Mouse (Mus musculus) G1E (cell line): ENCODE measurements around the gene Gm20708.

Experiments
- CTCF ChIP-seq: IDR thresholded peaks from 2 replicates; pipeline ENCODE4 v1.5.1; 2012; ENCODE audit warnings: low read depth, low read length, inconsistent platforms, mixed read lengths
- GATA1 ChIP-seq: IDR thresholded peaks from 2 replicates; pipeline ENCODE4 v1.6.1; 2012; ENCODE audit warnings: borderline replicate concordance, low read length, inconsistent platforms, mixed read lengths

DNA sequence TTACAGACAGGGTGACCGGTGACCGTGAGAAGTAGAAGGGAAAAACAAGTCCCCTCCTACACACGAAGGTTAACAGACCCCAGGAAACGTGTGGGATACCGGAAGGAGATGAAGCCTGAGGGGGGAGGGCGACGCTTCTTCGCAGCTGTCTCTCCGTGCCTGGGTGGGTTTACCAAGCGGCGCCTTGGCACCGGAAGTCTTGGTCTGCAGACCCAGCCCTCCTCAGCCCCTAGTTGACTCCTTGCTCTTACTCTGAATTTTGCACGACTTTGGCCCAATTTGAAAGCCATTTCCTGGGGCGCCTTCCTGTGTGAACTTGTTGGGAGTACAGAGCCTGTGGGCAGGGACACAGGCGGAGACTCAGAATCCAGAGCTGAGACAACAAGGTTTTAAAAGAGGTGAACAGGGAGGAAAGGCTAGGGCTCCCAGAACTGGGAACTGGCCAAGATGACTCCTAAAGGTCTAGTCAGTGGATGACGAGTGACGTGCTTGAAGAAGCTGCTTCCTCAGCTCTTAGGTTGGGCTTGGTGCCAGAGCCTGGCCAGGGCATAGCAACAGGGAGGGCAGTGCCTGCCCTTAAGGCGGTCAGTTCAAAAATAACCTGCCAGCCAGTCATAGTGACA is 28.2 kb upstream of the Gm20708 start:
- TF ChIP-seq CTCF = no peak
- no peak for TF ChIP-seq GATA1
